Mouse (Mus musculus) ES-Bruce4 (cell line): Measurements from ENCODE around the gene Cacna1a. TPM values are rescaled to one million over a fixed set of nuclear protein-coding genes. Genes with fewer than 3 reads are reported as not detected.
A peak's percentile ranks its signal among the peaks of the same experiment; 100 is the strongest.

Experiments
- H3K27ac ChIP-seq: 2 replicates; pipeline ENCODE4 v1.5.1; 2012; ENCODE audit warnings: low read length, inconsistent platforms; ENCODE audit not compliant: insufficient read depth
- H3K27me3 ChIP-seq: 2 replicates; pipeline ENCODE4 v1.6.1; 2012; ENCODE audit warnings: mild to moderate bottlenecking, low read length, inconsistent platforms; ENCODE audit not compliant: control insufficient read depth, poor library complexity, insufficient read depth, severe bottlenecking
- H3K36me3 ChIP-seq: 2 replicates; pipeline ENCODE4 v1.6.1; 2012; ENCODE audit warnings: inconsistent platforms, mild to moderate bottlenecking, low read length, moderate library complexity; ENCODE audit not compliant: control insufficient read depth, poor library complexity, insufficient read depth, severe bottlenecking
- H3K4me1 ChIP-seq: one replicate; pipeline ENCODE4 v1.8.1; 2011; ENCODE audit warnings: low read length; ENCODE audit not compliant: control insufficient read depth, insufficient read depth
- H3K4me3 ChIP-seq: 2 replicates; pipeline ENCODE4 v1.5.1; 2011; ENCODE audit warnings: low read depth, mild to moderate bottlenecking, low read length
- H3K9ac ChIP-seq: 2 replicates; pipeline ENCODE4 v1.6.1; 2012; ENCODE audit warnings: low read depth, mild to moderate bottlenecking, inconsistent platforms; ENCODE audit not compliant: poor library complexity, severe bottlenecking
- H3K9me3 ChIP-seq: replicated peaks from 2 replicates; pipeline ENCODE4 v1.6.1; 2012; ENCODE audit warnings: mild to moderate bottlenecking, low read length, inconsistent platforms; ENCODE audit not compliant: control insufficient read depth, poor library complexity, insufficient read depth, severe bottlenecking
- CTCF ChIP-seq: IDR thresholded peaks from one replicate; pipeline ENCODE4 v1.8.1; 2011; ENCODE audit warnings: low read depth, low read length
- EP300 ChIP-seq: IDR thresholded peaks from 2 replicates; pipeline ENCODE4 v1.6.1; 2011; ENCODE audit warnings: low read depth, low read length; ENCODE audit not compliant: insufficient read depth
- POLR2A ChIP-seq: IDR thresholded peaks from one replicate; pipeline ENCODE4 v1.8.1; 2011; ENCODE audit warnings: low read length; ENCODE audit not compliant: insufficient read depth
- polyA plus RNA-seq: library from polyadenylated mRNA; stranded (reverse); fragments of >200 nt; gene quantifications from 2 replicates; pipeline ENCODE4 v1.2.4, GENCODE M21; 2011; ENCODE audit warnings: low read depth; ENCODE audit not compliant: missing spikeins, insufficient read depth, insufficient read length

Cacna1a gene
- polyA plus RNA-seq, 1 experiment, result 24.0 TPM

DNA sequence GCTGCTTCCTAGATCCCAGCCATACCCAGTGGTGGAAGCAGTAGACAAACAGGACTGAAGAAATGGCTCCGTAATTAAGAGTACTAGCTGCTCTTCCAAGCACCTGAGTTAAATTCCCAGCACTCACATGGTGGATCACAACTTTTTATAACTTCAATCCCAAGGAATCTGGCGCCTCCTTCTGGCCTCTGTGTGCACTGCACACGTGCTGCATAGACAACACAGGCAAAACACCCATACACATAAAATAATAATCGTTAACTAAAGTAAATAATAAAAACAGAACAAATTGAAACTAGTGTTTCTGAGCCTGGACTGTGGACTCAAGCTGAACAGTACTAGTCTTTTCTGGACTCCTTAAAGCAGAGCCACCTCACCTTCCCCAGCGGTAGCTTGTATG lies 148.7 kb downstream of the Cacna1a start:
- Histone ChIP-seq H3K9me3 (peaks cover 6% of the 10 kb centered on the region; the same call in 1 of the 2 replicates), H3K36me3 (peaks cover 3% of the 10 kb centered on the region), H3K9ac (no peak overlapping the region), H3K27me3 (no peaks in the 10 kb centered on the region), H3K27ac (no peak overlapping the region), H3K4me1 (no peaks in the 10 kb centered on the region), H3K4me3 (no peak overlapping the region)
- TF ChIP-seq EP300 (no peak), CTCF (peak; percentile 46), POLR2A (no peak)

DNA sequence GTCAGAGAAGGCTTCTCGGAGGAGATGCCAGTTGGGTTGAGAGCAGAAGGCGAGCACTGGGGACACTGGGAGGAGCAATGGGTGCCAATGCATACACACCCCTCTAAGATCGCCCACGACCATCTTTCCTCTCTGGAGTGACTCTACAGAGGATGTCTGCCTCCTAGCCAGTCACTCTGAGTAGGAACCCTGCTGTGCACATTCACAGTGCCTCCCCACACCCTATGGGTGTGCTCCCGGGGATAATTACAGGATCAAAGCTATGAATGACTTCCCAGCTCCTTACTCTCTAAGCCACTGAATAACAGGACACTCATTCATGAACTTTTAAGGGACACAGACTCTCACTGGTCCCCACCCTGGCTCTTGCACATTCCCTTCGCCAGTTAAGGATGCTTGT lies 151.1 kb downstream of the Cacna1a start:
- H3K9me3 ChIP-seq, result peaks cover 2% of the 10 kb centered on the region; the same call in 1 of the 2 replicates
- no peak overlapping the region for H3K27ac ChIP-seq
- no peak overlapping the region for H3K4me3 ChIP-seq
- no peak overlapping the region for H3K9ac ChIP-seq
- no peaks in the 10 kb centered on the region for H3K36me3 ChIP-seq
- TF ChIP-seq EP300, result 0 out of 2 replicates have a peak, but pooled peaks have one; percentile 7
- TF ChIP-seq CTCF, result no peak
- no peaks in the 10 kb centered on the region for H3K4me1 ChIP-seq
- no peaks in the 10 kb centered on the region for H3K27me3 ChIP-seq

DNA sequence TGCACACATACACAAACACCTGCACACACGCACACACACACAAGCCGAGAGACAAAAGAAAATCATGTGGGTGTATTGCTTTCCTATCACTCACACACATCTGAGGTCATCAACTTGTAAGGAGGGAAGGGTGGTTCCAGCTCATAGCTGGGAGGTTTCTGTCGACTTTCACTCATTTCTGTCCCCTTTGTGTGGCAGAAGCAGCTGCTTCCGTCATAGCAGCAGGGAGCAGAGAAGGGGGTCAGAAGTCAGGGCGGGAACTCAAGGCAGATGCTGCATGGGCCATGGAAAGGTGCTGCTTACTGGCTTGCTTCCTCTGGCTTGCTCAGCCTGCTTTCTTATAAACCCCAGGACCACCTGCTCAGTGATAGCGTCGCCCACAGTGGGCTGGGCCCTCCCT lies 154.2 kb downstream of the Cacna1a start:
- Histone ChIP-seq H3K27me3 (no peaks in the 10 kb centered on the region), H3K27ac (no peak overlapping the region), H3K9ac (no peak overlapping the region), H3K4me3 (no peak overlapping the region), H3K36me3 (no peaks in the 10 kb centered on the region), H3K9me3 (no peaks in the 10 kb centered on the region), H3K4me1 (no peaks in the 10 kb centered on the region)
- no peak for TF ChIP-seq EP300
- TF ChIP-seq POLR2A, result no peak
- no peak for TF ChIP-seq CTCF

DNA sequence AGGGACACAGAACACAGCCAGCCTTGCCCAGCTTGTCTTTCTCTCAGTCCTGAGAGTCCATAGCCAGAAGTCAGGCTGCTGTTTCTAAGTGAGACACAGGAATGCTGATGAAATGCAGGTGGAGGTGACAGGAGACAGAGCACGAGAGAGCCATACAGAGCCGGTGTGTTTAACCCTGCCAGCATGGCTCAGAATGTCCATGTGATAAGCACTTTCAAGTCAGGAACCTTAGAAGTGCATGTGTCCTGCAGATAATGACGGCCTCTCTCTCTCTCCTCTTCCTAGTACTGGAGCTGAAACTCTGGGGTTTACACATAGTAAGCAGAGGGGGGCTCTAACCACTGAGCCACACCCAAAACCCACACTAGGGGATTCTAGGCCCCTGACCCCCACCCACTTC lies 157.3 kb downstream of the Cacna1a start:
- no peak overlapping the region for H3K9ac ChIP-seq
- H3K4me1 ChIP-seq, result no peaks in the 10 kb centered on the region
- H3K9me3 ChIP-seq, result no peaks in the 10 kb centered on the region
- H3K27ac ChIP-seq, result no peak overlapping the region
- H3K36me3 ChIP-seq, result no peaks in the 10 kb centered on the region
- H3K4me3 ChIP-seq, result no peak overlapping the region
- no peaks in the 10 kb centered on the region for H3K27me3 ChIP-seq
- TF ChIP-seq EP300 (no peak), CTCF (no peak), POLR2A (no peak)

DNA sequence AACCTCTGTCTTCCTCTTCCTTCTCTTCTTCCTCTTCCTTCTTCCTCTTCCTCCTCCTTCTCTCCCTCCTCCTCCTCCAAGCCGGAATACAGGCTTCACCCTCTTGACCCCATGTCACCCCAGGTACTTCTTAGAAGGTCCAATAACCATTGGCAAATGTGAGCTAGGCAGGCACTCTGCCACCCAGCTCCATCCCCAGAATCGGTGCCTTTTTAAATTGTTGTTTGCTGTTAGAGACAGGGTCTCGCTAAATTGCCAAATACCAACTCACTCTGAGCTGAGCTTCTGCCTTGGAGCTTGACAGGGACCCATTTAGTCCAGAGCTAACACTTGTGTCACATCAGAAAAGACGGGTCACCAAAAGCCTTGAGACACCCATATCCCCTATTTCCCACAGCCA lies 164.2 kb downstream of the Cacna1a start:
- Histone ChIP-seq H3K36me3 (no peaks in the 10 kb centered on the region), H3K4me1 (no peaks in the 10 kb centered on the region), H3K9me3 (no peaks in the 10 kb centered on the region), H3K27me3 (no peaks in the 10 kb centered on the region), H3K9ac (no peak overlapping the region), H3K27ac (no peak overlapping the region), H3K4me3 (no peak overlapping the region)
- no peak for TF ChIP-seq EP300
- no peak for TF ChIP-seq POLR2A
- no peak for TF ChIP-seq CTCF

DNA sequence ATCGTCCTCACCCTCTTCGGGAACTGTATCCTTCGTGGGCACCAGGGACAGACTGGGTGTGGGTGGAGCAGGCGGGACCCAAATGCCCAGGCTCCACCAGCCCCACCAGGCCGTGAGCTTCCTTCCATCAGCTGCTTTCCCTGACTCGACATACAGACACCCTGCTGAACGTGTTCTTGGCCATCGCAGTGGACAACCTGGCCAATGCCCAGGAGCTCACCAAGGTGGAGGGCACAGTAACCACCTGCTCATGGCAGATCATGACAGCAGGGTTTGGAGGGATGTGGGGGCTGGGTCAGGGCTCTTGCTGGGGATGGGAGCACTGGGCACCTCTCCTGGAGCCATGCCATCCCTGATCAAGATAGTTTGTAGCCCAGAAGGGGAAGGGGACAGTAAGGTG lies 164.9 kb downstream of the Cacna1a start:
- no peaks in the 10 kb centered on the region for H3K9me3 ChIP-seq
- H3K4me3 ChIP-seq, result no peak overlapping the region
- H3K27me3 ChIP-seq, result no peaks in the 10 kb centered on the region
- H3K36me3 ChIP-seq, result no peaks in the 10 kb centered on the region
- TF ChIP-seq CTCF (no peak), POLR2A (no peak), EP300 (no peak)
- H3K4me1 ChIP-seq, result no peaks in the 10 kb centered on the region
- H3K9ac ChIP-seq, result no peak overlapping the region
- no peak overlapping the region for H3K27ac ChIP-seq
